Mouse (Mus musculus) forebrain, embryonic 10.5 days (tissue): Measurements from ENCODE around the gene Themis3. TPM values are rescaled to one million over a fixed set of nuclear protein-coding genes. Genes with fewer than 3 reads are reported as not detected.

Experiments used
- DNase-seq: peaks from one replicate; pipeline ENCODE4 v3.0.0-alpha.2; 2017; ENCODE audit warnings: low spot score; ENCODE audit errors: extremely low spot score
- H3K27ac ChIP-seq: fragments of 300-500 bp; sonication (generic); 2 replicates; pipeline ENCODE4 v1.5.1; 2016; ENCODE audit warnings: mild to moderate bottlenecking
- H3K27me3 ChIP-seq: fragments of 300-500 bp; sonication (generic); 2 replicates; pipeline ENCODE4 v1.6.1; 2016; ENCODE audit warnings: mild to moderate bottlenecking; ENCODE audit not compliant: poor library complexity, severe bottlenecking
- H3K36me3 ChIP-seq: fragments of 300-500 bp; sonication (generic); replicated peaks from 2 replicates; pipeline ENCODE4 v1.6.1; 2016; ENCODE audit warnings: mild to moderate bottlenecking, moderate library complexity
- H3K4me1 ChIP-seq: fragments of 300-500 bp; sonication (generic); 2 replicates; pipeline ENCODE4 v1.6.1; 2016
- H3K4me3 ChIP-seq: fragments of 300-500 bp; sonication (generic); 2 replicates; pipeline ENCODE4 v1.5.1; 2016; ENCODE audit warnings: mild to moderate bottlenecking, moderate library complexity
- H3K9me3 ChIP-seq: fragments of 300-500 bp; sonication (generic); 2 replicates; pipeline ENCODE4 v1.6.1; 2016; ENCODE audit warnings: mild to moderate bottlenecking, moderate library complexity
- WGBS: fragments of 180-500 bp; shearing (Covaris S2); methylation state at CpG from one replicate; pipeline ENCODE4 v1.1.7; 2016; 5-methylcytosine and 5-hydroxymethylcytosine counted together
- polyA plus RNA-seq: library from polyadenylated mRNA; unstranded; fragments of >200 nt; fragmentation: Nextera tagmentation; extraction: Ambion mirVana; gene quantifications from 2 replicates; pipeline ENCODE4 v1.2.1, GENCODE M21; 2016

Themis3 gene
- polyA plus RNA-seq, 1 experiment from 2014 or later, result 0.07 TPM

DNA sequence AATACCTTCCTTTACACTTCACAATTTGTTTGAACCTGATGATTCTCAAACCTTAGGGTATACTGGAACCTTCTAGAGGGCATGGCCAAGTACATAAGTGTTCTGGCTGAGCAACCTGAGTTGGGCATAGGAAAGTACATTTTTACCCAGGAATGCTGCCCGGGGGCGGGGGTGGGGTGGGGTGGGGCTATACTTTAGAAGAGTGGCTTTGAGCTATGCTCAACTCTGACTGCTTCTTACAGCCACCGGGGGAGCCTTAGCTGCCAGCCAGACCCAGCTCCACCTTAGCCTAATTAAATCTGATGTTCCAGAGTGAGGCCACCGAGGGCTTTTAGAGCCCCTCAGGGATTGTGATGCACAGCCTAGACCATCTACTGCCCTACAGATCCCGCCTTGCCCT lies 13.4 kb downstream of the Themis3 start:
- H3K27ac ChIP-seq, result no peak overlapping the region
- WGBS, result 89% methylated on average over 5 of the region's 5 CpGs
- no peaks in the 10 kb centered on the region for H3K4me1 ChIP-seq
- H3K36me3 ChIP-seq, result no peaks in the 10 kb centered on the region
- no peaks in the 10 kb centered on the region for H3K9me3 ChIP-seq
- H3K4me3 ChIP-seq, result no peak overlapping the region
- no peak for DNase-seq
- no peaks in the 10 kb centered on the region for H3K27me3 ChIP-seq

DNA sequence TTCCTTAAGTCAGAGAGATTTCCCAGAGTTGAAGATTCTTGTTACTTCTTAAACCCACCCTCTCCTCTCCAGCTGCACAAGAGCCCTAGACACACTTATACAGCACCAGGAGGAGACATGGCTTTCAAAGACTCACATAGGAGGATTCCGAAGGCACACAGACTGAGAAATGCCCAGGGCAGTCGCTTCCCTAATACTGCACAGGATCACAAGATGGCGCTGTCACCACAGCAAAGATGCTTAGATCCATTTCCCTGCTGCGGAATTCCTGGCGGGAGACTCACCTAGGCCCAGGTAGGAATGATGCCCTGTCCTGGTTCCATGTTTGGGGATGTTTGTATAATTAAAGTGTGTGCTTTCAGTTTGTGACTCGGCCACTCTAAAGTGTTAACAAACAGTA lies 16.4 kb downstream of the Themis3 start:
- Histone ChIP-seq H3K27ac (no peak overlapping the region), H3K36me3 (no peaks in the 10 kb centered on the region), H3K4me1 (no peaks in the 10 kb centered on the region), H3K27me3 (no peaks in the 10 kb centered on the region), H3K4me3 (no peak overlapping the region), H3K9me3 (no peaks in the 10 kb centered on the region)
- 16% methylated on average over 6 of the region's 6 CpGs for WGBS
- DNase-seq, result peak; percentile 36

GRCm38 (mm10) chr17:66577507-66577906 lies 16.9 kb downstream of the Themis3 start:
- no peak for DNase-seq
- no peaks in the 10 kb centered on the region for H3K36me3 ChIP-seq
- WGBS, result 86% methylated on average over 6 of the region's 6 CpGs
- no peaks in the 10 kb centered on the region for H3K27me3 ChIP-seq
- H3K27ac ChIP-seq, result no peak overlapping the region
- H3K4me1 ChIP-seq, result no peaks in the 10 kb centered on the region
- H3K9me3 ChIP-seq, result no peaks in the 10 kb centered on the region
- H3K4me3 ChIP-seq, result no peak overlapping the region

- no peak for DNase-seq
- H3K27me3 ChIP-seq, result no peaks in the 10 kb centered on the region
- no peaks in the 10 kb centered on the region for H3K36me3 ChIP-seq
- peaks cover 4% of the 10 kb centered on the region; the same call in 1 of the 2 replicates for H3K4me1 ChIP-seq
- H3K4me3 ChIP-seq, result no peak overlapping the region
- no peaks in the 10 kb centered on the region for H3K9me3 ChIP-seq
- no peak overlapping the region for H3K27ac ChIP-seq
- 84% methylated on average over 4 of the region's 4 CpGs for WGBS
These were observed 21.8 kb downstream of the Themis3 start for GRCm38 (mm10) chr17:66572677-66573060.

- H3K27me3 ChIP-seq, result no peaks in the 10 kb centered on the region
These were observed 22.4 kb downstream of the Themis3 start for GRCm38 (mm10) chr17:66571860-66572676.

DNA sequence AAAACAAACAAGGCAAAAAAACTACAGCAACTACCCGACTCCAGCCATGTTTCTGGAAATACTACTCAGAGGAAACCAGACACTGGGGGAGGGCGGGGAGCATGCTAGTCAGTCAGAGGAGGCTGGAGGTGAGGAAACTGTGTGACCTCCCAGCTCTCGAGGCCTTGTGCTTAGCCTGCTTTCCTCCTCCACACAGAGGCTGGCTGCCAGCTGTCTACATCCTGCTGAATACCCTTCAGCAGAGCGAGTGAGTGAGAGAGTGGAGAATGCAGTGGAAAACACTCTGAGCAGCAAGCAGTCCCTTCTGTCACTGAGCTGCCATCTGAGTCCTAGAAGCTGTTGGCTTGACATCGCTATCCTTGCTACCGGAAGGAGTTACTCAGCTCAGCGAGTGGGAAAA lies 30.2 kb downstream of the Themis3 start:
- peaks cover 4% of the 10 kb centered on the region; the same call in 1 of the 2 replicates for H3K4me1 ChIP-seq
- H3K36me3 ChIP-seq, result no peaks in the 10 kb centered on the region
- no peak overlapping the region for H3K4me3 ChIP-seq
- no peaks in the 10 kb centered on the region for H3K9me3 ChIP-seq
- 82% methylated on average over 7 of the region's 7 CpGs for WGBS
- no peak overlapping the region for H3K27ac ChIP-seq
- DNase-seq, result no peak
- no peaks in the 10 kb centered on the region for H3K27me3 ChIP-seq

More at GRCm38 (mm10) chr17:66571860-66572676, 22.4 kb downstream of the Themis3 start:
- no peaks in the 10 kb centered on the region for H3K36me3 ChIP-seq
- 79% methylated on average over 11 of the region's 11 CpGs for WGBS
- no peak overlapping the region for H3K27ac ChIP-seq
- no peak overlapping the region for H3K4me3 ChIP-seq
- H3K9me3 ChIP-seq, result no peaks in the 10 kb centered on the region
- peaks cover 4% of the 10 kb centered on the region; the same call in 1 of the 2 replicates for H3K4me1 ChIP-seq
- DNase-seq, result no peak

GRCm38 (mm10) chr17:66563551-66563950 lies 30.9 kb downstream of the Themis3 start:
- peaks cover 4% of the 10 kb centered on the region; the same call in 1 of the 2 replicates for H3K4me1 ChIP-seq
- H3K36me3 ChIP-seq, result no peaks in the 10 kb centered on the region
- no peaks in the 10 kb centered on the region for H3K27me3 ChIP-seq
- 76% methylated on average over 1 of the region's 1 CpGs for WGBS
- no peak overlapping the region for H3K27ac ChIP-seq
- no peak overlapping the region for H3K4me3 ChIP-seq
- no peak for DNase-seq
- H3K9me3 ChIP-seq, result no peaks in the 10 kb centered on the region

GRCm38 (mm10) chr17:66561380-66561779 lies 33.0 kb downstream of the Themis3 start:
- no peaks in the 10 kb centered on the region for H3K9me3 ChIP-seq
- H3K27me3 ChIP-seq, result no peaks in the 10 kb centered on the region
- H3K27ac ChIP-seq, result no peak overlapping the region
- DNase-seq, result no peak
- H3K4me1 ChIP-seq, result no peaks in the 10 kb centered on the region
- H3K4me3 ChIP-seq, result no peak overlapping the region
- 90% methylated on average over 2 of the region's 2 CpGs for WGBS
- H3K36me3 ChIP-seq, result no peaks in the 10 kb centered on the region

- no peak for DNase-seq
- Histone ChIP-seq H3K27me3 (no peaks in the 10 kb centered on the region), H3K9me3 (no peaks in the 10 kb centered on the region), H3K36me3 (no peaks in the 10 kb centered on the region), H3K4me1 (no peaks in the 10 kb centered on the region), H3K27ac (no peak overlapping the region), H3K4me3 (no peak overlapping the region)
- WGBS, result 93% methylated on average over 17 of the region's 17 CpGs
These were observed 35.8 kb downstream of the Themis3 start for GRCm38 (mm10) chr17:66558404-66559317.

GRCm38 (mm10) chr17:66552690-66553089 lies 41.7 kb downstream of the Themis3 start:
- no peaks in the 10 kb centered on the region for H3K4me1 ChIP-seq
- H3K4me3 ChIP-seq, result no peak overlapping the region
- WGBS, result 85% methylated on average over 4 of the region's 4 CpGs
- peaks cover 5% of the 10 kb centered on the region for H3K9me3 ChIP-seq
- no peak overlapping the region for H3K27ac ChIP-seq
- no peak for DNase-seq
- no peaks in the 10 kb centered on the region for H3K36me3 ChIP-seq
- no peaks in the 10 kb centered on the region for H3K27me3 ChIP-seq

- H3K4me1 ChIP-seq, result no peaks in the 10 kb centered on the region
- no peak for DNase-seq
- no peaks in the 10 kb centered on the region for H3K36me3 ChIP-seq
- peaks cover 5% of the 10 kb centered on the region for H3K9me3 ChIP-seq
- no peak overlapping the region for H3K4me3 ChIP-seq
- 93% methylated on average over 5 of the region's 5 CpGs for WGBS
- H3K27me3 ChIP-seq, result no peaks in the 10 kb centered on the region
- H3K27ac ChIP-seq, result no peak overlapping the region
These were observed 43.9 kb downstream of the Themis3 start for GRCm38 (mm10) chr17:66550486-66550885.

GRCm38 (mm10) chr17:66532285-66532684 lies 62.1 kb downstream of the Themis3 start:
- DNase-seq, result no peak
- Histone ChIP-seq H3K27me3 (no peaks in the 10 kb centered on the region), H3K4me3 (no peak overlapping the region), H3K9me3 (peaks cover 10% of the 10 kb centered on the region; the same call in 1 of the 2 replicates), H3K27ac (no peak overlapping the region), H3K36me3 (no peaks in the 10 kb centered on the region), H3K4me1 (no peaks in the 10 kb centered on the region)
- 85% methylated on average over 1 of the region's 1 CpGs for WGBS

DNA sequence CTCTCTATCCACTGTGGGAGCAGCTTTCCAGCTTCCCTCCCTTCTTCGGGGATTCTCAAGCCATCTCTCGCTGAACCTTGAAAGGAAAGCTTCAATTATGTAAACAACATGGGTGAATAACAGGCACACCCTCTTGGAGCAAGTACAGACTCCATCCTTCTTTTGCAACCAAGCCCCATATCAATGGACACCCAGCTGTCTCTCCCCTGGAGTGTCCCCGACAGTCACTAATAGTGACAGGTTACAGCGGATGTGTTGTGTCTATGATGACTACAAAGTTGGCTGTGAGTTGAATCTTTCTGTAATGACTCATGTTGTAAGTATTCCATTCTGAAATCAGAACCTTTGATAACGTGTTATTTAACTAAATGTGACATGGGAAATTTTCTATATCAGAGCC lies 71.0 kb downstream of the Themis3 start:
- DNase-seq, result no peak
- H3K27me3 ChIP-seq, result no peaks in the 10 kb centered on the region
- H3K36me3 ChIP-seq, result no peaks in the 10 kb centered on the region
- H3K9me3 ChIP-seq, result no peaks in the 10 kb centered on the region
- no peak overlapping the region for H3K4me3 ChIP-seq
- WGBS, result 83% methylated on average over 5 of the region's 5 CpGs
- peaks cover 12% of the 10 kb centered on the region for H3K4me1 ChIP-seq
- no peak overlapping the region for H3K27ac ChIP-seq
